Mouse (Mus musculus) lung, embryonic 16.5 days (tissue): ENCODE results near the gene Zfp467. TPM values are rescaled to one million over a fixed set of nuclear protein-coding genes. Genes with fewer than 3 reads are reported as not detected.

Source experiments
- ATAC-seq: fragments of 200-750 bp; cut with Nextera tagmentation; 2 replicates; pipeline ENCODE4 v1.8.0; 2017; ENCODE audit warnings: low read depth, mild to moderate bottlenecking, moderate library complexity
- H3K27ac ChIP-seq: fragments of 300-500 bp; sonication (generic); 2 replicates; pipeline ENCODE4 v1.5.1; 2014; ENCODE audit warnings: mild to moderate bottlenecking, control low read depth, low read length
- H3K27me3 ChIP-seq: fragments of 300-500 bp; sonication (generic); 2 replicates; pipeline ENCODE4 v1.6.1; 2014; ENCODE audit warnings: low read depth, low read length, mixed read lengths; ENCODE audit not compliant: control insufficient read depth, insufficient read depth
- H3K36me3 ChIP-seq: fragments of 300-500 bp; sonication (generic); 2 replicates; pipeline ENCODE4 v1.6.1; 2014; ENCODE audit warnings: low read length; ENCODE audit not compliant: control insufficient read depth, insufficient read depth
- H3K4me1 ChIP-seq: fragments of 300-500 bp; sonication (generic); replicated peaks from 2 replicates; pipeline ENCODE4 v1.6.1; 2014; ENCODE audit warnings: low read length, mixed read lengths; ENCODE audit not compliant: control insufficient read depth, insufficient read depth
- H3K4me2 ChIP-seq: fragments of 300-500 bp; sonication (generic); 2 replicates; pipeline ENCODE4 v1.6.1; 2014; ENCODE audit warnings: low read depth, low read length, control low read depth
- H3K4me3 ChIP-seq: fragments of 300-500 bp; sonication (generic); 2 replicates; pipeline ENCODE4 v1.5.1; 2014; ENCODE audit warnings: mild to moderate bottlenecking, low read length, control low read depth
- H3K9ac ChIP-seq: fragments of 300-500 bp; sonication (generic); 2 replicates; pipeline ENCODE4 v1.6.1; 2014; ENCODE audit warnings: low read length, control low read depth
- H3K9me3 ChIP-seq: fragments of 300-500 bp; sonication (generic); 2 replicates; pipeline ENCODE4 v1.6.1; 2016; ENCODE audit warnings: low read length; ENCODE audit not compliant: control insufficient read depth
- WGBS: fragments of 180-500 bp; shearing (Covaris S2); extraction: QIAGEN DNeasy Blood & Tissue Kit; methylation state at CpG from one replicate; pipeline ENCODE4 v1.1.7; 2014; 5-methylcytosine and 5-hydroxymethylcytosine counted together
- polyA plus RNA-seq: library from polyadenylated mRNA; unstranded; fragments of >200 nt; fragmentation: Nextera tagmentation; extraction: Ambion mirVana; gene quantifications from 2 replicates; pipeline ENCODE4 v1.2.1, GENCODE M21; 2015

The Zfp467 gene
- polyA plus RNA-seq, 1 experiment from 2014 or later = 21.0 TPM

- no peaks in the 10 kb centered on the region for H3K27me3 ChIP-seq
- H3K4me1 ChIP-seq = no peaks in the 10 kb centered on the region
- no peaks in the 10 kb centered on the region for H3K36me3 ChIP-seq
- no peak overlapping the region for H3K27ac ChIP-seq
- ATAC-seq = no peak
- no peak overlapping the region for H3K9ac ChIP-seq
- no peak overlapping the region for H3K4me2 ChIP-seq
- 73% methylated on average over 7 of the region's 7 CpGs for WGBS
- H3K9me3 ChIP-seq = no peaks in the 10 kb centered on the region
- no peak overlapping the region for H3K4me3 ChIP-seq
Observed at GRCm38 (mm10) chr6:48467490-48467889, 21.9 kb upstream of the Zfp467 start.

- no peak for ATAC-seq
Observed at GRCm38 (mm10) chr6:48466715-48467114, 21.1 kb upstream of the Zfp467 start.

GRCm38 (mm10) chr6:48464966-48465679 lies 19.5 kb upstream of the Zfp467 start:
- Histone ChIP-seq H3K9me3 (no peaks in the 10 kb centered on the region), H3K36me3 (no peaks in the 10 kb centered on the region), H3K4me1 (no peaks in the 10 kb centered on the region), H3K4me2 (no peak overlapping the region), H3K27me3 (no peaks in the 10 kb centered on the region), H3K9ac (no peak overlapping the region), H3K4me3 (no peak overlapping the region), H3K27ac (no peak overlapping the region)
- no peak for ATAC-seq
- WGBS = 79% methylated on average over 13 of the region's 13 CpGs

More at GRCm38 (mm10) chr6:48466715-48467114, 21.1 kb upstream of the Zfp467 start:
- no peak overlapping the region for H3K4me3 ChIP-seq
- WGBS = 16% methylated on average over 6 of the region's 6 CpGs
- no peak overlapping the region for H3K27ac ChIP-seq
- no peaks in the 10 kb centered on the region for H3K9me3 ChIP-seq
- H3K9ac ChIP-seq = no peak overlapping the region
- no peaks in the 10 kb centered on the region for H3K4me1 ChIP-seq
- no peak overlapping the region for H3K4me2 ChIP-seq
- no peaks in the 10 kb centered on the region for H3K36me3 ChIP-seq
- no peaks in the 10 kb centered on the region for H3K27me3 ChIP-seq

- WGBS = 67% methylated on average over 3 of the region's 3 CpGs
- Histone ChIP-seq H3K36me3 (no peaks in the 10 kb centered on the region), H3K27ac (no peak overlapping the region), H3K9ac (no peak overlapping the region), H3K4me1 (no peaks in the 10 kb centered on the region), H3K4me3 (no peak overlapping the region), H3K9me3 (no peaks in the 10 kb centered on the region), H3K27me3 (no peaks in the 10 kb centered on the region), H3K4me2 (no peak overlapping the region)
- ATAC-seq = no peak
Observed at GRCm38 (mm10) chr6:48452771-48453170, 7.1 kb upstream of the Zfp467 start.

- Histone ChIP-seq H3K9me3 (no peaks in the 10 kb centered on the region), H3K4me1 (no peaks in the 10 kb centered on the region), H3K36me3 (no peaks in the 10 kb centered on the region), H3K9ac (no peak overlapping the region), H3K27me3 (no peaks in the 10 kb centered on the region), H3K27ac (no peak overlapping the region), H3K4me3 (no peak overlapping the region), H3K4me2 (no peak overlapping the region)
- no peak for ATAC-seq
- WGBS = 52% methylated on average over 1 of the region's 1 CpGs
Observed at GRCm38 (mm10) chr6:48452151-48452550, 6.5 kb upstream of the Zfp467 start.

GRCm38 (mm10) chr6:48448527-48448926 lies 2.9 kb upstream of the Zfp467 start:
- Histone ChIP-seq H3K4me1 (peaks cover 8% of the 10 kb centered on the region), H3K9ac (no peak overlapping the region), H3K9me3 (no peaks in the 10 kb centered on the region), H3K4me3 (no peak overlapping the region), H3K4me2 (no peak overlapping the region), H3K27me3 (no peaks in the 10 kb centered on the region), H3K36me3 (no peaks in the 10 kb centered on the region), H3K27ac (no peak overlapping the region)
- no peak for ATAC-seq
- WGBS = 46% methylated on average over 7 of the region's 7 CpGs

- H3K4me3 ChIP-seq = no peak within 1 kb of the TSS
- H3K27ac ChIP-seq = no peak within 1 kb of the TSS
- 78% methylated on average over 1 of the region's 1 CpGs for WGBS
Observed at GRCm38 (mm10) chr6:48447929-48448328, 2.3 kb upstream of the Zfp467 start, which contains the start of gene Sspo. Sspo (plus strand) TSS chr6:48448229.

GRCm38 (mm10) chr6:48446896-48447295 lies 1.3 kb upstream of the Zfp467 start:
- WGBS = 68% methylated on average over 3 of the region's 3 CpGs
- Histone ChIP-seq H3K4me1 (peaks cover 14% of the 10 kb centered on the region), H3K4me2 (no peak overlapping the region), H3K27me3 (no peaks in the 10 kb centered on the region), H3K9me3 (no peaks in the 10 kb centered on the region), H3K4me3 (no peak overlapping the region), H3K9ac (no peak overlapping the region), H3K36me3 (peaks cover 8% of the 10 kb centered on the region), H3K27ac (no peak overlapping the region)
- no peak for ATAC-seq

More at GRCm38 (mm10) chr6:48447929-48448328, 2.3 kb upstream of the Zfp467 start, which contains the start of gene Sspo:
- no peak for ATAC-seq
- Histone ChIP-seq H3K36me3 (no peaks in the 10 kb centered on the region), H3K9ac (no peak within 1 kb of the TSS), H3K9me3 (no peaks in the 10 kb centered on the region), H3K4me1 (peaks cover 14% of the 10 kb centered on the region), H3K4me2 (no peak within 1 kb of the TSS), H3K27me3 (no peaks in the 10 kb centered on the region)

GRCm38 (mm10) chr6:48446256-48446655 lies 631 bp upstream of the Zfp467 start:
- WGBS = 39% methylated on average over 3 of the region's 3 CpGs
- H3K4me3 ChIP-seq = peak overlapping the region; percentile 84
- peaks cover 14% of the 10 kb centered on the region for H3K36me3 ChIP-seq
- H3K27me3 ChIP-seq = no peaks in the 10 kb centered on the region
- peak overlapping the region; percentile 79 for H3K4me2 ChIP-seq
- no peak for ATAC-seq
- H3K9me3 ChIP-seq = no peaks in the 10 kb centered on the region
- peak overlapping the region; percentile 95 for H3K9ac ChIP-seq
- H3K27ac ChIP-seq = peak overlapping the region; percentile 96
- peaks cover 15% of the 10 kb centered on the region for H3K4me1 ChIP-seq
